Mouse (Mus musculus): ENCODE data around the gene Maats1.
A peak's percentile ranks its signal among the peaks of the same experiment; 100 is the strongest.

Maats1 gene

GRCm38 (mm10) chr16:38341396-38342324 lies at the start of gene Maats1:
Gene Maats1 (minus strand): TSS chr16:38342143.
- peak; percentile 53 for DNase-seq (ENCODE audit: low read depth, low spot score)

- DNase-seq (ENCODE audit: low read depth, low spot score) = no peak
Observed at GRCm38 (mm10) chr16:38390322-38390721, 48.4 kb upstream of the Maats1 start.

- no peak for DNase-seq (ENCODE audit: low read depth, low spot score)
Observed at GRCm38 (mm10) chr16:38389284-38389893, 47.4 kb upstream of the Maats1 start.

- DNase-seq (ENCODE audit: low read depth, low spot score) = no peak
Observed at GRCm38 (mm10) chr16:38388757-38389156, 46.8 kb upstream of the Maats1 start.

GRCm38 (mm10) chr16:38387389-38387788 lies 45.4 kb upstream of the Maats1 start:
- no peak for DNase-seq (ENCODE audit: low read depth, low spot score)

GRCm38 (mm10) chr16:38385700-38386099 lies 43.8 kb upstream of the Maats1 start:
- DNase-seq (ENCODE audit: low read depth, low spot score) = no peak

- no peak for DNase-seq (ENCODE audit: low read depth, low spot score)
Observed at GRCm38 (mm10) chr16:38385184-38385634, 43.3 kb upstream of the Maats1 start.

GRCm38 (mm10) chr16:38383683-38384082 lies 41.7 kb upstream of the Maats1 start:
- no peak for DNase-seq (ENCODE audit: low read depth, low spot score)

GRCm38 (mm10) chr16:38379926-38380325 lies 38.0 kb upstream of the Maats1 start:
- no peak for DNase-seq (ENCODE audit: low read depth, low spot score)

GRCm38 (mm10) chr16:38379493-38379892 lies 37.5 kb upstream of the Maats1 start:
- DNase-seq (ENCODE audit: low read depth, low spot score) = no peak

- DNase-seq (ENCODE audit: low read depth, low spot score) = no peak
Observed at GRCm38 (mm10) chr16:38379088-38379487, 37.1 kb upstream of the Maats1 start.

GRCm38 (mm10) chr16:38378591-38378990 lies 36.6 kb upstream of the Maats1 start:
- DNase-seq (ENCODE audit: low read depth, low spot score) = no peak

- DNase-seq (ENCODE audit: low read depth, low spot score) = peak; percentile 61
Observed at GRCm38 (mm10) chr16:38377546-38377945, 35.6 kb upstream of the Maats1 start.

GRCm38 (mm10) chr16:38376841-38377249 lies 34.9 kb upstream of the Maats1 start:
- DNase-seq (ENCODE audit: low read depth, low spot score) = no peak

- DNase-seq (ENCODE audit: low read depth, low spot score) = peak; percentile 66
Observed at GRCm38 (mm10) chr16:38376163-38376840, 34.4 kb upstream of the Maats1 start.

- DNase-seq (ENCODE audit: low read depth, low spot score) = no peak
Observed at GRCm38 (mm10) chr16:38375182-38375581, 33.2 kb upstream of the Maats1 start.

- DNase-seq (ENCODE audit: low read depth, low spot score) = no peak
Observed at GRCm38 (mm10) chr16:38374379-38375140, 32.6 kb upstream of the Maats1 start.

- no peak for DNase-seq (ENCODE audit: low read depth, low spot score)
Observed at GRCm38 (mm10) chr16:38373941-38374340, 32.0 kb upstream of the Maats1 start.

GRCm38 (mm10) chr16:38373439-38373838 lies 31.5 kb upstream of the Maats1 start:
- no peak for DNase-seq (ENCODE audit: low read depth, low spot score)

- DNase-seq (ENCODE audit: low read depth, low spot score) = no peak
Observed at GRCm38 (mm10) chr16:38372876-38373275, 30.9 kb upstream of the Maats1 start.

GRCm38 (mm10) chr16:38371705-38372296 lies 29.9 kb upstream of the Maats1 start:
- no peak for DNase-seq (ENCODE audit: low read depth, low spot score)
